Mouse (Mus musculus) lung, postnatal 0 days (tissue): ENCODE data around the gene Smyd1.

Experiments
- CTCF ChIP-seq: IDR thresholded peaks from 2 replicates; pipeline ENCODE4 v1.5.1; 2016; ENCODE audit warnings: antibody characterized with exemption, mild to moderate bottlenecking
- EP300 ChIP-seq: IDR thresholded peaks from 2 replicates; pipeline ENCODE4 v1.6.1; 2016; ENCODE audit warnings: antibody characterized with exemption, mild to moderate bottlenecking, control low read depth

DNA sequence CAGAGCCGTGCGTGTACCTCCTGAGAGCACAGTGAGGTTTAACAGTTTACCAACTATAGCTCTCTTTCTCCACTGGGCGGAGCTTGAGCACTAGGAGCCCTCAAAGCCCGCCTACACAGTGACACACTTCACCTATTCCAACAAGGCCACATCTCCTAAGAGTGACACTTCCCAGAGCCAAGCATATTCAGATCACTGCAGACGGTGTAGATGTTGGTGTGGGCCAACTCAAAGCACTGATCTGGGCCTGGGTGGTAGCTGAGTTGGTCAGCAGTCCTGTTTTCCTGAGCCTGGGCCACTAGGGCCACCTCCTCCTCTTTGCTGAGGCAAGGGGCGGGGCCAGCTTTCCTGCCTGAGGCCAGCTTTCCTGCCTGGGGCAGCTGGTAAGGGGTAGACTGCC lies 157.6 kb downstream of the Smyd1 start:
- TF ChIP-seq CTCF (no peak), EP300 (no peak)
